Mouse (Mus musculus) heart, postnatal 14 days (tissue): ENCODE measurements around the gene Fhit. TPM values are rescaled to one million over a fixed set of nuclear protein-coding genes. Genes with fewer than 3 reads are reported as not detected.
"Not testable (repeated sequence)": the region's sequence is repeated elsewhere in the genome, so short reads cannot be mapped to it uniquely, and the experiment has no call there.

Source experiments
- DNase-seq, 2 experiments: peaks; one replicate each; pipeline ENCODE4 v3.0.0; 2021 to 2022
- intact Hi-C: fragments of 180-260 bp; cut with DNase I; formaldehyde crosslinking; loops from one replicate; pipeline ENCODE4 v1.15.1; 2025
- long read RNA-seq, 2 experiments: library from polyadenylated mRNA; stranded (forward); transcript quantifications; one replicate each; pipeline ENCODE4 v2.0.0; 2021
- total RNA-seq, 2 experiments: library from RNA; stranded (reverse); gene quantifications; 2 replicates each; pipeline ENCODE4 v1.2.3; 2021

Gene Fhit
- total RNA-seq: 1 to 10 TPM; 4.3 to 7.1 TPM
- long read RNA-seq, experiment 1: 0 reads
- long read RNA-seq, experiment 2, partial matches to known transcripts: 1 of 1 reads
- long read RNA-seq, experiment 2, other reads (novel, unspliced or antisense): 0 of 1 reads

- peak; percentile 88 to 93 for DNase-seq
- intact Hi-C loops: loop anchor here (10.0 kb wide), 1 partner anchor 393 kb away; the partner anchor contains the start of gene Ptprg
Observed at GRCm38 (mm10) chr14:11161751-11162231, at the start of gene Fhit. Gene Fhit (minus strand): TSS chr14:11162035.

- intact Hi-C loops: no loop called here
- DNase-seq: no peak
Observed at GRCm38 (mm10) chr14:11206786-11207185, 45.0 kb upstream of the Fhit start.

GRCm38 (mm10) chr14:11160806-11161450 is 907 bp downstream of the Fhit start:
- peak; percentile 51 to 71 for DNase-seq
- intact Hi-C loops: loop anchor here (10.0 kb wide), 1 partner anchor 394 kb away; the partner anchor contains the start of gene Ptprg

- DNase-seq: no peak
- intact Hi-C loops: loop anchor here (10.0 kb wide), 1 partner anchor 395 kb away; the partner anchor contains the start of gene Ptprg
Observed at GRCm38 (mm10) chr14:11159641-11160040, 2.2 kb downstream of the Fhit start.

- DNase-seq: no peak
- intact Hi-C loops: no loop called here
Observed at GRCm38 (mm10) chr14:11159021-11159420, 2.8 kb downstream of the Fhit start.

- intact Hi-C loops: no loop called here
- DNase-seq: no peak
Observed at GRCm38 (mm10) chr14:11157741-11158140, 4.1 kb downstream of the Fhit start.

GRCm38 (mm10) chr14:11151634-11152321 is 10.1 kb downstream of the Fhit start:
- intact Hi-C loops: no loop called here
- DNase-seq: peak; percentile 81 to 83

GRCm38 (mm10) chr14:11133787-11134735 is 27.8 kb downstream of the Fhit start:
- intact Hi-C loops: no loop called here

GRCm38 (mm10) chr14:11132637-11133474 is 29.0 kb downstream of the Fhit start:
- intact Hi-C loops: no loop called here
- DNase-seq: no peak

More at GRCm38 (mm10) chr14:11133787-11134735, 27.8 kb downstream of the Fhit start:
- DNase-seq: no peak

- intact Hi-C loops: no loop called here
- DNase-seq: no peak
Observed at GRCm38 (mm10) chr14:11125096-11125495, 36.7 kb downstream of the Fhit start.

- no peak for DNase-seq
- intact Hi-C loops: no loop called here
Observed at GRCm38 (mm10) chr14:11119076-11119475, 42.8 kb downstream of the Fhit start.

GRCm38 (mm10) chr14:11085596-11085995 is 76.2 kb downstream of the Fhit start:
- DNase-seq: no peak
- intact Hi-C loops: no loop called here

- peak in 1 of 2 experiments; percentile 0 for DNase-seq
- intact Hi-C loops: no loop called here
Observed at GRCm38 (mm10) chr14:11083946-11084345, 77.9 kb downstream of the Fhit start.

- DNase-seq: no peak
Observed at GRCm38 (mm10) chr14:11083462-11083861, 78.4 kb downstream of the Fhit start.

GRCm38 (mm10) chr14:11063594-11063993 is 98.2 kb downstream of the Fhit start:
- DNase-seq: no peak
- intact Hi-C loops: no loop called here

More at GRCm38 (mm10) chr14:11083462-11083861, 78.4 kb downstream of the Fhit start:
- intact Hi-C loops: no loop called here

- no peak for DNase-seq
- intact Hi-C loops: no loop called here
Observed at GRCm38 (mm10) chr14:11060221-11060620, 101.6 kb downstream of the Fhit start.

GRCm38 (mm10) chr14:11039503-11040300 is 122.1 kb downstream of the Fhit start:
- DNase-seq, intact Hi-C loops: not testable (repeated sequence)

GRCm38 (mm10) chr14:11021391-11021790 is 140.4 kb downstream of the Fhit start:
- DNase-seq: no peak
- intact Hi-C loops: no loop called here
